Mouse (Mus musculus) v-Abl transformed pro-B cells (cell line): ENCODE measurements around the gene E130208F15Rik.

ENCODE experiments used
- in situ Hi-C, 2 experiments: fragments of 400-800 bp; cut with MboI; formaldehyde crosslinking; loops; one replicate each; pipeline ENCODE4 v1.15.1; 2025; ENCODE audit not compliant: unreplicated experiment in 2 of 2

Gene E130208F15Rik

DNA sequence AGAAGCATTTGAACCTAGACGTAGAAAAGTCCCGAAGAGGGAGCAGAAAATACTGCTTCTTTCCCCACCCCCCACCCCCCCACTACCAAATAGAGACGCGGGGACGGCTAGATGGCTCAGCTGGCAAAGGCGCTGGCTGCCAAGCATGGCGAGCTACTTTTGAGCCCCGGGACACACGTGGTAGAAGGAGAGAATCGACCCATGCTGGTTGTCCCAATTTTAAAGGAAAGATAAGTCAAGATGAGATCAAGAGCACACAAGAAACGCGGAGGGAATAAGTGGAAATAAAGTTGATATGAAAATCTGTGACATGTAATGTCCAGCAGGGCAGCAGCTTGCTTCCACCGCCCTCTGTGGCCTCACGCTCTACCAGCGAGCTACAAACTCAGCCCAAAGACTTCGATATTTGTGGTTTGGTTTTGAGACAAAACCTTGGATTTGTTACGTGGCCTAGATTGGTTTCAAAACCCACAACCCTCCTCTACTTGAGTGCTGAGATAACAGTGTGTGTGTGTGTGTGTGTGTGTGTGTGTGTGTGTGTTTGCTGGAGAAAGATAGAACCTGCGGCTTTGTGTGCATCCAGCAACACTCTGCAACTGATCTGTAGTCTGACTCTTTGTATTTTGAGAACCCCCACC, 11.2 kb downstream of the E130208F15Rik start:
- in situ Hi-C loops: loop anchor here in 1 of 2 experiments (25.0 kb wide), 1 partner anchor 280 kb away; the partner anchor contains the start of gene Upk1a

DNA sequence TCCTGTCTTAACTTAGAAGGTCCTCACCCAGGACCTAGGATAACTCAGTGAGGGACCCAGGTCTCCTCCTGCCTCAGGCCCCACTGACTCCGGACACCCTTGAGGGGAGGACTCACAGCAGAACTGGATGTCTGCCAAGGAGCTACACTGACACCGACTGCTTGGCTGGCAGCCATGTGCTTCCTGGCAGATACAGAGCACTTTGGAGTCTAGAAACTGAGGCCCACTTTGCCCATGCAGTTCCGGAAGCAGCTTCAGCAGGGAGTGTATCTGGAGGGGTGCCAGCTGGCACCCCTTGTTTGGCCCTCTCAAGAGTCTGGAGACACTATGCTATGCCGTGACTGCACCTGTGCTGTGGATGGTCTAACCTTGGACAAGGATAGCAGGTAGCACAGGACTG, 11.9 kb downstream of the E130208F15Rik start:
- in situ Hi-C loops: loop anchor here in 1 of 2 experiments (25.0 kb wide), 1 partner anchor 279 kb away; the partner anchor contains the start of gene Upk1a

GRCm38 (mm10) chr7:30334563-30334962, 13.0 kb downstream of the E130208F15Rik start:
- in situ Hi-C loops: loop anchor here in 1 of 2 experiments (25.0 kb wide), 1 partner anchor 278 kb away; the partner anchor contains the start of gene Upk1a

DNA sequence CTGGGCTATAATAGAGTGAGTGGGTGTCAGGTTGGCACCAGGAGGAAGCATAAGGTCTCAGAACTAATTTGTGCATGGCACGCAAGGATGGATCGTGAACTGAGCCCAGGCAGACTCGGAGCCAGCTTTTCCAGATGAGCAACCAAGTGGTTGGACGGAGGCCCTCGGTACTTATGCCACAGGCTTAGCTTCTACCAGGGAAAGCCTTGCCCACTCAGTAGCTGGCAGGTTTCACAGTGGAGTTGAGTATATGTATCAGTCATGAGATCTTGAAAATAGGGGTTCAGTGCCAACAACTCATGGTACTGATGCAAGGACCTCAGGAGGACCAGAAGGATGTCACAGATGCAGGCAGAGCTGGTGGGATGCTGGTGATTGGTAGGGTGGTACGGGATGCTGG, 14.1 kb downstream of the E130208F15Rik start:
- in situ Hi-C loops: loop anchor here in 1 of 2 experiments (5.0 to 25.0 kb wide), 2 partner anchors 47 to 277 kb away; partner anchors contain the start of gene Upk1a

- in situ Hi-C loops: loop anchor here in 1 of 2 experiments (5.0 to 25.0 kb wide), 2 partner anchors 46 to 276 kb away; partner anchors contain the start of gene Upk1a
These were observed 14.8 kb downstream of the E130208F15Rik start for GRCm38 (mm10) chr7:30336384-30336783.

- in situ Hi-C loops: loop anchor here (5.0 to 25.0 kb wide), 4 partner anchors 43 to 275 kb away; partner anchors contain the start of gene Upk1a (in 2 of the 2)
These were observed 18.0 kb downstream of the E130208F15Rik start for GRCm38 (mm10) chr7:30339432-30340109.

- in situ Hi-C loops: loop anchor here (10.0 to 25.0 kb wide), 3 partner anchors 128 to 268 kb away; partner anchors contain the start of gene Upk1a (in 2 of the 2)
These were observed 25.3 kb downstream of the E130208F15Rik start for GRCm38 (mm10) chr7:30346635-30347379.

GRCm38 (mm10) chr7:30347828-30348227, 26.3 kb downstream of the E130208F15Rik start:
- in situ Hi-C loops: loop anchor here (10.0 to 25.0 kb wide), 3 partner anchors 127 to 267 kb away; partner anchors contain the start of gene Upk1a (in 2 of the 2)

DNA sequence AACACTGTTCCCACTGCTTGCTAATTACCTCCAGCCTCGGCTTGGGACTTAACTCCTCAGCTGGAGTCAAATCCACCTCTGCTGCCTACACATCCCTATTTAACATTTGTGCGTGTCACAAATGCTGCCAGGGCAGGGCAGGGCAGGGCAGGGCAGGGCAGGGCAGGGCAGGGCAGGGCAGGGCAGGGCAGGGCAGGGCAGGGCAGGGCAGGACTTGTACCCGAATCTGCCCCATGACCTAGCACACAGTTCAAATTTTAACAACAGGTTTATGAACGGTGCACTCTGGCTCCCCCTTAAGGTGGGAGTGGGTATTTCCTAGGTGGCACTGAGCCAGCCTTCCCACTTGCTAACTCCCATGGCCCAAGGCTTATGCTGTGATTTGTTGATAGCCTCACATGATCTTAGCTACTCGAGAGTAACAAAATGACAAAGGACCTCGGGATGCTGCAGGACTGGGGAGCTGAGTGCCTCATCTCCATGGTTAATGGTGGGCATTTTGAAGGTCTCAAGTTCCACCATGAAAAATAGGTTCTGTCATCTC, 31.8 kb downstream of the E130208F15Rik start:
- in situ Hi-C loops: loop anchor here in 1 of 2 experiments (5.0 kb wide), 1 partner anchor 51 kb away; no protein-coding TSS in a partner anchor

DNA sequence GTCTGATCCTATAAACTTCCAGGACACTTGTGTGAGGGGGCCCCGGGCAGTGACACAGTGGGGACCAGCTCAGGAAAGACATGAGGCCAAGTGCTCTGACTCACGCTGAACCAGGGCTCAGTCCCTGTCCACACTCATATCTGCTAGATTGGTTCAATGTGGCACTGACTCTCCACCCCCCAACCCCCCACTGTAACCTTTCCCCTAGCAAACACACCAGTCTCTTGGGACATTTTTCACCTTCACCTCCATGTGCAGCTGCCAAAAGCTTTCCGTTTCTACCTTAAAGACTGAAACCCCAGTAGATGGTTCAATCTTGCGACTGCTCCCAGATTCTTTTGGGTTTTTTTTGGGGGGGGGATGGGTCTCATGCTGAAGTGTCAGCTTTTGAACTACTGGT, 32.5 kb downstream of the E130208F15Rik start:
- in situ Hi-C loops: loop anchor here in 1 of 2 experiments (5.0 kb wide), 1 partner anchor 52 kb away; no protein-coding TSS in a partner anchor

DNA sequence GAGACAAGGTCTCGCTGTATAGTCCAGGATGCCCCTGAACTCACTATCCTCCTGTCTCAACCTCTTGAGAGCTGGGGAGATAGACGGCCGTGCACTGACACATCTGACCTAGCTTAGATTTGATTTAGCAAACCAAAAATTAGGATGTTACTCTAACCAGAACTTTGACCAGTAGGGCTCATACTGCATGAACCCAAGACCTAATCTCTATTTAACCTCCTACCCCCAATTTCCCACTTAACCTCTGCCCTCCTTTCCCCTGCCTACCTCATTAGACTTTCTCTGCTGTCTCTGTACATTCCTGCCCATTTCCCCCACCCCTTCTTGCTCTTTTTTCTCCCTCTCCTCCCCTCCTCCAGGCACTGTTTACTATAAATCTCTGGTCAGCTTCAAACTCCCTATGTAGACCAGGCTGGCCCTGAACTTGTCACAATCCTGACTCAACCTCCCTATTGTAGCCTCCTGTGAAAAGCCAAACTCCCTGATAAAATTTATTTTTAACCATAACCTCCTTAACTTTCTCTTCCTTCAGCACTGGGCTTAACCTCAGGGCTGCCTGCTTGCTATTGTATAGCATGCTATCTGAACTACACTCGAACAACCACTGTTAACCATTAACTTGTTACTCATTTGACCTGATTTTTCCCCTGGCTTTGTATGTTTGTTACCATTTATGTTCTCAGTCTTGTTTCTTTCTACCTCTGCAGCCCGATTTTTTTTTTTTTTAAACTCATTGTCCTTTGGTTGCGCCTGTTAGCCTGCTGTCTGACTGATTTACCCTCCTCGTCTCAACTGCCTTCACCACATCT, 37.0 kb downstream of the E130208F15Rik start:
- in situ Hi-C loops: no loop called here

GRCm38 (mm10) chr7:30359276-30359865, 37.8 kb downstream of the E130208F15Rik start:
- in situ Hi-C loops: no loop called here

GRCm38 (mm10) chr7:30360028-30360427, 38.5 kb downstream of the E130208F15Rik start:
- in situ Hi-C loops: no loop called here

- in situ Hi-C loops: no loop called here
These were observed 41.3 kb downstream of the E130208F15Rik start, which contains the start of gene Lrfn3 for GRCm38 (mm10) chr7:30362652-30363343. TSS of gene Lrfn3 (minus strand) at chr7:30362772.

- in situ Hi-C loops: no loop called here
These were observed 41.8 kb downstream of the E130208F15Rik start for GRCm38 (mm10) chr7:30363344-30363738.

DNA sequence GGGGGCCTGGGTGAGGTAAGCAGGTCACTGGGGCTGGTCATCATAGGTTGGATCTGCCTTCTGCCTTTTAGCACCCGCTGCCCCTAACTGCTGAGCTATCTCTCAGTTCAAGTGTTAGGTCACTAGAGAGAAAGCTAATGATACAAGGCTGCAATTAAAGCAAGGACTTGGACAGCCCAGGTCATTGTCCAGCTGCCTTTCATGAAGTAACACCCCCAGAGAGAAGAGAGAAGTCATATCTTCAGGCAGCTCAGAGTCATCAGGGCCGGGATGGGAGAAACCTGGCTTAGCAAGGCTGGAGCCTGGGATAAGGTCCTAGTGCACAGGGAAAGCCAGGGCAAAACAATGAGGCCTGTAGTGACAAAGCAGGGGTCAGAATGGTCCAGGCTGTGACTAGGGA, 45.9 kb downstream of the E130208F15Rik start:
- in situ Hi-C loops: no loop called here
